Mouse (Mus musculus): ENCODE results near the gene Lpcat2b. TPM values are rescaled to one million over a fixed set of nuclear protein-coding genes. Genes with fewer than 3 reads are reported as not detected.
"Not testable (repeated sequence)": the region's sequence is repeated elsewhere in the genome, so short reads cannot be mapped to it uniquely, and the experiment has no call there.

The Lpcat2b gene
- total RNA-seq (2022) = not detected

GRCm38 (mm10) chr5:107431249-107431648 lies at the start of gene Lpcat2b:
Lpcat2b (plus strand) TSS chr5:107431549.
- DNase-seq (ENCODE audit: low spot score) = no peak

GRCm38 (mm10) chr5:107386448-107386847 lies 44.9 kb upstream of the Lpcat2b start:
- DNase-seq (ENCODE audit: low spot score) = not testable (repeated sequence)

GRCm38 (mm10) chr5:107387788-107388187 lies 43.6 kb upstream of the Lpcat2b start:
- no peak for DNase-seq (ENCODE audit: low spot score)

- DNase-seq (ENCODE audit: low spot score) = no peak
These were observed 42.0 kb upstream of the Lpcat2b start for GRCm38 (mm10) chr5:107389373-107389772.

GRCm38 (mm10) chr5:107394437-107394836 lies 36.9 kb upstream of the Lpcat2b start:
- no peak for DNase-seq (ENCODE audit: low spot score)

- no peak for DNase-seq (ENCODE audit: low spot score)
These were observed 28.9 kb upstream of the Lpcat2b start, which contains the start of gene Ephx4 for GRCm38 (mm10) chr5:107402436-107402835. Ephx4 (plus strand) TSS chr5:107402736.

DNA sequence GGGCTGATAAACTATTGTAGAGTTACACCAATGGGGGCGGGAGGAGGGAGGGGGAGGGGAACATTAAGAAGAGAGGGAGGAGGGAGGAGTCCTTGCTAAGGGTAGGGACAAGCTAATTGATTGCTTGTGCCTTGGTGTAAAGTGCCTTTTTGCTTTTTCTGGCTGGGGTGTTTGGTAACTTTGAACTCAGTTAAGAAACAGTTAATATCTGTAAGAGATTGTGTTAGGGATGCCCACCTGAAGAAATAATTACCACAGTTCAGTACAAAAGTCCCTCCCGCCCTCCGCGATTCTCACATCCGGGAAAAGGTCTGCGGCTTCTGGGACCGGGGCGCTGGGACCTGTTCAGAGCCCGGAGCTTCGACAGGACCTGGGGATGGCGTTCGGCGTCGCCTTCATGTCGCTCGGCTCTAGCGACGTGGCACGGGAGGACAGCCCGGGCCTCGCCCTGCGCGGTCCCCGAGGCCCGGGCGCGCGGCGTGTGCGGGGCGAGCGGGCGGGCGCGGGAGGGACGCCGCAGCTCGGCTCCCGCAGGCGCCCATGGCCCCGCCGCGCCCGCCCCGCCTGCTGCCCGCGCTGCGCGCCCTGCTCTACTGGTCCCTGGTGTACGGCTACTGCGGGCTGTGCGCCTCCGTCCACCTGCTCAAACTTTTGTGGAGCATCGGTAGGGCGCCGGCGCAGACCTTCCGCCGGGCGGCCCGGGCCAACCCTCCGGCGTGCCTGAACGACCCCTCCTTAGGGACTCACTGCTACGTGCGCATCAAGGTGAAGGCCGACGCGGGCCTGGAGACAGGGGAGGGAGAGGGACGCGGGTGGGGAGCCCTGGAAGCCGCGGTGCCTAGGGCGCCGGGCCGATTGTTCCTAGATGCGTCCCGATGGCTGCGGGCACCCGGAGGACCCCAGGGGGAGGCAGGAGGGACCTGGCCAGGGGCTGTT lies 28.1 kb upstream of the Lpcat2b start:
- no peak for DNase-seq (ENCODE audit: low spot score)

DNA sequence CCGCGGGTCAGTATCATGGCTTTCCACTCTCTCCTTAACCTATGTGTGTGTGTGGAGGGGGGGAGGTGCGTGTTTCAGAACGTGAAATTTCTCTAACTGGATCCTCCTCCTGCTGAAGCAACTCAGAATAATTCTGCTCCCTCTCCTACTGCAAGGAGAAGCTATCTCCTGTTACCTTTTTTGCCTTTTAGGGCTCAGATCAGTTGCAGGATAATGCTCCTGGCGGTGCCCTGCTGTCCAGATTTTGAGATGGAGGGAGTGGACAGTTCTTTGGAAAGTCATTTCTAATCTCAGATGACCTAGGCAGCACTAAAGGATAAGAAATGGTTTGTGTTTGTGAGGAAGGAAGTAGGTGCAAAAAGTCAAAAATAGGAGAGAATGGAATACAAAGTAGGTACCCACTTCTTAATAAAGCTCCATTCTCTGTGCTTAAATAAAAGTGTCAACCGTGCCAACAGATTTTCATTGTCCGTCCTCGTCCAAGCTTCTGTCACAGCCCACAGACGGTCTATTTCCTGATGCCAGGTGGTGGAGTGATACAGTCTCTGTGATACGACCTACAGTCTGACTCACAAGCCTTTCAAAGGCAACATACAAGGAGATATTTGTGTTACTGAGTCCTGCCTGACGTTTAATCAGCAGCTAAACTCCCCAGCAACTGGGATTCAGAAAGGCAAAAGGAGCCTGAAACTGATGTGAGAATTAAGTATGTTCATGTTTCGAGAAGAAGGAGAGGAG lies 27.2 kb upstream of the Lpcat2b start:
- no peak for DNase-seq (ENCODE audit: low spot score)

DNA sequence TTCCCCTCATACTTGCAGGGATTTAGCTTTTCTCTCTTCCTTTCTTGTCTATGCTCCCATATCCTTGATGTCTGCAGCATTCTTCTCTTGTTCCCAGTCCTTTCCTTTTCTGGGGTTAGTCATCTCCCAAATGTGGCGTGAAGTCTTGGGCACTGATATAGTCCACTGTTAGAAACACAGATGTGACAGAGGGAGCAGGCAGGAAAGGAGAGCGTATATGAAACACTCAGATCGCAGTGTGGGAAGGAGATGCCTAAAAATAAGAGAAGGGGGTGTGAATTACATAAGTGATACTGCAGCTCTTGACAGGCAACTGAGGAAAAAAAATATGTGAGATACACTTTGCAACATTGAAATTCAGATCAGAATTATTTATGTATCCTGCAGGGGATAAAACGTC lies 26.0 kb upstream of the Lpcat2b start:
- no peak for DNase-seq (ENCODE audit: low spot score)

GRCm38 (mm10) chr5:107410305-107410704 lies 21.0 kb upstream of the Lpcat2b start:
- no peak for DNase-seq (ENCODE audit: low spot score)

- DNase-seq (ENCODE audit: low spot score) = no peak
These were observed 20.0 kb upstream of the Lpcat2b start for GRCm38 (mm10) chr5:107411326-107411725.

GRCm38 (mm10) chr5:107412285-107412684 lies 19.1 kb upstream of the Lpcat2b start:
- no peak for DNase-seq (ENCODE audit: low spot score)

DNA sequence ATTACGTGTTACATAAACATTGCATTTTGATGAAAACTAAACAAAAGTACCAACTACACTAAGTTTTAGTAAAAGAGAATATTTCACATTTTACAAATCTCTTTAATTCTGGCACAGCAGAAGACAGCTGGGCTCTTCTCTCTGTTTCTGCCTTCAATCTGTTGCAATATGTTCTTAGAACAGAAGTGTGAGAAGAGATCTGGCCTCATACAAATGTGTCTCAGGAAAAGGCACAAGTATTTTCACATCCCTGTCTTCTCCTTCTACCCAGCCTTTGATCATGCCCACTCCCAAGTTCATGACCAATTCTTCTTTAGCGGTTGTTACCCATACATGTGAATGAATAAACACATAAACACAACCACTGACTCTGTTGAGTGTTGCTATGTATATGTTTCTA lies 16.3 kb upstream of the Lpcat2b start:
- no peak for DNase-seq (ENCODE audit: low spot score)

GRCm38 (mm10) chr5:107421676-107422075 lies 9.7 kb upstream of the Lpcat2b start:
- DNase-seq (ENCODE audit: low spot score) = no peak

GRCm38 (mm10) chr5:107434001-107434400 lies 2.7 kb downstream of the Lpcat2b start:
- no peak for DNase-seq (ENCODE audit: low spot score)

- no peak for DNase-seq (ENCODE audit: low spot score)
These were observed 4.8 kb downstream of the Lpcat2b start for GRCm38 (mm10) chr5:107436185-107436584.

DNA sequence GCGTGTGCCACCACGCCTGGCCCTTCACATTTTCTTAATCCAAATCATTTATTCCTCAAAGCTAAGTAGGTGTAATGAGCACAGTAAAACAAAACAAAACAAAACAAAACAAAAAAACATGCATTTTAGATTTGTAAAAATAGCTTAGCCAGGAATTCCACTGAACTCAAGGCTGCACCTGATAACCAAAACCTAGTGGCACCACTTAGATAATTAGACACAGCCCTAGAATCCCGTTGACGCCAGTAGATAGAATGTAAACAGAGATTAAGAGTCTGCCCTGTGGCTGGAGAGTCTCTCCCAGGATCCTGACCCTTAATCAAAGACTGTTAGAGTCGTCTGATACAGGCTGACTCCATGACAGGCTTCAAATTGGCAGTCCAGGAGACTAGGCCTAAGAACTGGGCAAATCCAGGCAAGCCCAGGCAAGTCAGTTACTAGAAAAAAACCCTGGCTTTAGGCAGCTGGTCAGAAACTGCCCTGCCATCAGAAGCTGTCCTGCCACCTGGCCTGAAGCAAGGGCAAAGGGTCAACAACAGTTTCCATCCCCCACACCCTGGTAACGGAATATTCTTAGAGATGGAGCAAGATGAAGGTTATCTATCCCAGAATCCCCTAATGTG lies 5.3 kb downstream of the Lpcat2b start:
- no peak for DNase-seq (ENCODE audit: low spot score)

- peak; percentile 92 for DNase-seq (ENCODE audit: low spot score)
These were observed 6.3 kb downstream of the Lpcat2b start, which contains the start of gene Btbd8 for GRCm38 (mm10) chr5:107437464-107438281. Btbd8 (plus strand) TSS chr5:107437997.

- no peak for DNase-seq (ENCODE audit: low spot score)
These were observed 7.0 kb downstream of the Lpcat2b start for GRCm38 (mm10) chr5:107438353-107438752.

DNA sequence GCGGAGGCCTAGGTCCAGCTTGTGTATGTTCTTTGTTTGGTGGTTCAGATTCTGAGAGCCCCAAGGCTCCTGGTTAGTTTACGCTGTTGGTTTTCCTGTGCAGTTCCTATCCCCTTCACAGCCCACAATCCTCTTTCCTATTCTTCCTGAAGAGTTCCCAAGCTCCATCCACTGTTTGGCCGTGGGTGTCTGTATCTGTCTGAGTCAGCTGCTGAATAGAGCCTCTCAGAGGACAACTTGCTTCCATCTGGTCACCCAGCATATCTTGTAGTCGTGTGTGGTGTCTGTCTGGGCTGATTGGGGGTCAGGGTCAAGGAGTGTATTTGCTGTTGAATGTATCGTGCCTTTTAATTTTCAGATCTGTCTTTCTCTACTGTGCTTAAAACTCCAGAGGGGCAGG lies 10.5 kb downstream of the Lpcat2b start:
- DNase-seq (ENCODE audit: low spot score) = no peak

GRCm38 (mm10) chr5:107444251-107444650 lies 12.9 kb downstream of the Lpcat2b start:
- DNase-seq (ENCODE audit: low spot score) = no peak

Data from heart, adult 8-10 months (tissue).